Mouse (Mus musculus) liver, embryonic 14.5 days (tissue): ENCODE results near the gene Pde6c.

Experiments
- CTCF ChIP-seq: IDR thresholded peaks from 2 replicates; pipeline ENCODE4 v1.5.1; 2016; ENCODE audit warnings: antibody characterized with exemption, low read depth, control low read depth
- EP300 ChIP-seq: IDR thresholded peaks from 2 replicates; pipeline ENCODE4 v1.6.1; 2016; ENCODE audit warnings: antibody characterized with exemption, low read depth

DNA sequence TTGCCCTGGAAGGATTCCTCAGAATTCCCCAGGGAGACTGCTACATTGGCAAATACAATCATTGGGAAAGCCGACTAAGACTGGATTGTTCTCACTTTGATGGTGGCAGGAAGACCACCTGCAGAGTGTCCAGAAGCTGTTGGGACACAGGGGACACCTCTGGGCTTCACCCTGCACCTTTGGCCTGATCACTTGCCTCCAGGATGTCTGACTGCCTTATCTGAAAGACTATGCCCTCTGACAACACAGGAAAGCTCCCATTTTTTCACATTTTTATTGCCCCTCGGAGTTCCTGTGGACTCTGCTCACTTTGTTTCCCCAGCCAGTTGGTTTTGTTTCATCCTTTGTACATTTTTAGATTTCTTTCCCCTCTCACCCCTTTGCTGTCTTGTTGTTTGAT, 32.1 kb downstream of the Pde6c start:
- TF ChIP-seq CTCF (no peak), EP300 (no peak)
